Mouse (Mus musculus): Measurements from ENCODE around the gene Apaf1.

DNA sequence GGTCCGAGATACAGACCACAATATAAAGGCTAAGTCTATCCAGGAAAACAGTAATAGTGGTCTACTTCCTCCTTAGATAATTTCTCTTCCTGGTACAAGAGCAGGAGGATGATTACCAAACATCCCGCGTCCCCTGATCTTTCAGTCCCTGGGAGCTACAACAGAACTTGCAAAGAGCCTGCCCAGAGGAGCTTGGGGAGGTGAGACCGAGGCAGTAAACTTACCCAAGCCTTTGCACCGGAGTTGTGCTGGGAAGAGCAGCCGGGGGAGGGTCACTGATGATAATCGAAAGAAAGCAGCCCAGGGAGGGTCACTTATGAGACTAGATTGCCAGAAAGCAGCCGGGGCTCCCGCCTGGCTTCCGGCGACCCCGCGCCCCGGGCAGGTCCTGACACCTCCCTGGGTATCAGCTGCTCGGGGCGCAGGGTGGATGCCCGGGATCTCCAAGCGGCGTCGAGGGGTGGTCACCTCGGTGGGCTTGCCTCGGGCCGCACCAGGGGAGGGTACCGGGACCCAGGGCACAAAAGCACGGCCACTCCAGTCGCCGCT, 537 bp downstream of the Apaf1 start:
- TF ChIP-seq ZC3H11A (IDR thresholded peaks at IDR 0.05; ENCODE audit: borderline replicate concordance, low read depth, low read length) (no peak), MAFK (IDR thresholded peaks at IDR 0.05; ENCODE audit: insufficient read depth, low read depth, low read length) (no peak), ZNF384 (IDR thresholded peaks at IDR 0.05; ENCODE audit: low read depth, low read length) (no peak), CHD2 (IDR thresholded peaks at IDR 0.05; ENCODE audit: low read depth, low read length) (no peak)
